Mouse (Mus musculus) cerebellum, adult 2 months (tissue): ENCODE measurements around the gene St3gal2. TPM values are rescaled to one million over a fixed set of nuclear protein-coding genes. Genes with fewer than 3 reads are reported as not detected.
"Not testable (repeated sequence)": the region's sequence is repeated elsewhere in the genome, so short reads cannot be mapped to it uniquely, and the experiment has no call there.

Experiments used
- DNase-seq, 2 experiments: peaks; one replicate each; pipeline ENCODE4 v3.0.0; 2021
- H3K27ac ChIP-seq: fragments of 200-500 bp; 2 replicates; pipeline ENCODE4 v1.5.1; 2012; ENCODE audit warnings: low read length, control low read depth, inconsistent platforms; ENCODE audit not compliant: insufficient read depth
- H3K27me3 ChIP-seq: fragments of 200-500 bp; 2 replicates; pipeline ENCODE4 v1.6.1; 2012; ENCODE audit warnings: inconsistent platforms, mild to moderate bottlenecking, low read length, moderate library complexity; ENCODE audit not compliant: control insufficient read depth, insufficient read depth
- H3K4me1 ChIP-seq: fragments of 200-500 bp; 2 replicates; pipeline ENCODE4 v1.6.1; 2011; ENCODE audit warnings: low read length; ENCODE audit not compliant: control insufficient read depth, insufficient read depth
- H3K4me3 ChIP-seq: fragments of 200-500 bp; replicated peaks from 2 replicates; pipeline ENCODE3; 2011; ENCODE audit warnings: mild to moderate bottlenecking, low read depth, low read length, control low read depth; ENCODE audit not compliant: insufficient read depth
- CTCF ChIP-seq: fragments of 200-500 bp; IDR thresholded peaks from 2 replicates; pipeline ENCODE4 v1.5.1; 2011; ENCODE audit warnings: low read depth, mild to moderate bottlenecking, control low read depth, low read length, moderate library complexity, borderline replicate concordance; ENCODE audit not compliant: insufficient read depth
- POLR2A ChIP-seq: fragments of 200-500 bp; IDR thresholded peaks from 2 replicates; pipeline ENCODE4 v1.6.1; 2011; ENCODE audit warnings: low read length, control low read depth, borderline replicate concordance; ENCODE audit not compliant: insufficient read depth
- WGBS: fragments of 180-500 bp; shearing (Covaris S2); methylation state at CpG from one replicate; pipeline ENCODE4 v1.1.7; 2018; 5-methylcytosine and 5-hydroxymethylcytosine counted together
- polyA plus RNA-seq: library from polyadenylated mRNA; depleted of rRNA; stranded (reverse); fragments of >200 nt; gene quantifications from 2 replicates; pipeline ENCODE4 v1.2.3, GENCODE M21; 2012

Gene St3gal2
- polyA plus RNA-seq, 1 experiment: 81.1 TPM

DNA sequence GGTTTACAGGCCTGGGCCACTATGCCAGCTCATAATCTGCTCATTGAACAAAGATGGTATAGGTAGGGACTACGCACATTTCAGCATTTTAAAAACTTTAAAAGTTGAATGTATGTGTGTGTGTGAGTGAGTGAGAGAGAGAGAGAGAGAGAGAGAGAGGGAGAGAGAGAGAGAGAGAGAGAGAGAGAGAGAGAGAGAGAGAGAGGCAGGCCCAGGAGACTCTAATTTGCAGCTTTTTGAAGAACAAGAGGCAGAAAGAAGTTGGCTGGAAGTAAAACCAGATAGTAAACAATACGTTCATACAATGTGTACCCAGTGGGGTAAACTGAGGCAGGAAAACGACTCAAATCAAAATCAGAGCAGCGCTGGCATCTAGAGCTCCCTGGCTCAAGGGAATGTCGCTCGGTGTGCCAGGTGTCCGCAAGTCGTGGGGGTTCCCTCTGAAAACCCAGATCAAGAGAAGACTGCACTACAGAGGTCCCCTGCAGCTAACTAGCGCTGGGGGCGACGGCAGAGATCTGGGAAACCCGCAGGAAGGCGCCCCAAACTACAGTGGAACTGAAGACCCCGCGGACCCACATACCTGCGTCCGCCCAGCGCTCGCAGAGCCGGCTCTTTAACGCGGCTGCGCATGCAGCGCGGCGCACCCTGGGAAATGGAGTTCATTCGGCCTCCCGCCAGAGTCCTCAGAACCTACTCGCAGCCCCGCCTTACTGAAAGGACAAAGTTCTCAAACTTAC, 17.7 kb upstream of the St3gal2 start, which contains the start of gene Fuk:
TSS of gene Fuk (minus strand) at position 650 of the 740 bp plus-strand sequence.
- H3K4me3 ChIP-seq: peak within 1 kb of the TSS; percentile 98
- 0 out of 2 replicates have a peak within 1 kb of the TSS, but pooled peaks have one; percentile 46 for H3K27ac ChIP-seq
- 3% methylated on average over 30 of the region's 30 CpGs for WGBS
- H3K27me3 ChIP-seq: no peaks in the 10 kb centered on the region
- TF ChIP-seq CTCF: no peak
- peak; percentile 81 for TF ChIP-seq POLR2A
- no peaks in the 10 kb centered on the region for H3K4me1 ChIP-seq
- DNase-seq: peak; percentile 85 to 89

- Histone ChIP-seq H3K4me1 (no peaks in the 10 kb centered on the region), H3K4me3 (peak overlapping the region; percentile 98), H3K27ac (no peak overlapping the region), H3K27me3 (no peaks in the 10 kb centered on the region)
- no peak for TF ChIP-seq POLR2A
- no peak for TF ChIP-seq CTCF
- DNase-seq: no peak
- WGBS: 55% methylated on average over 2 of the region's 2 CpGs
Measured at GRCm38 (mm10) chr8:110902579-110902965, 17.1 kb upstream of the St3gal2 start.

DNA sequence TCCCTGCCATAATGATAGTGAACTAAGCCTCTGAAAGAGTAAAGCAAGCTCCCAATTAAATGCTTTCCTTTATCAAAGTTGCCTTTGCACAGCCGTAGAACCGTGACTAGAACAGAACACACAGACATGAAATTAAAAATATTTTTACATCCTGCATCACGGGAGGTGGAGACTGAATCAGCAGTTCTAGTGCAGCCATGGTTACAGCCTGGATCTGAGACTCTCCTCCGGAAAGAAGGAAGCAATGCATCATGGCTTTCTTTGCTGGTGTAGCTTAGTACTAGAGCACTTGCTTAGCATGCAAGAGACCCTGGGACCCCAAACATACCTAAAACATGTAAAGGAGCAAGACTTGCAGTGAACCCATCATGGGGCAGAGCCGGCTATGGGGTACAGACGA, 14.3 kb upstream of the St3gal2 start:
- Histone ChIP-seq H3K4me3 (no peak overlapping the region), H3K4me1 (no peaks in the 10 kb centered on the region), H3K27me3 (no peaks in the 10 kb centered on the region), H3K27ac (no peak overlapping the region)
- DNase-seq: no peak
- WGBS: 86% methylated on average over 6 of the region's 6 CpGs
- TF ChIP-seq POLR2A (no peak), CTCF (no peak)

GRCm38 (mm10) chr8:110906682-110907081, 13.0 kb upstream of the St3gal2 start:
- H3K27ac ChIP-seq: no peak overlapping the region
- H3K4me3 ChIP-seq: no peak overlapping the region
- DNase-seq: no peak
- WGBS: 100% methylated on average over 1 of the region's 1 CpGs
- H3K4me1 ChIP-seq: no peaks in the 10 kb centered on the region
- TF ChIP-seq CTCF (no peak), POLR2A (no peak)
- no peaks in the 10 kb centered on the region for H3K27me3 ChIP-seq

GRCm38 (mm10) chr8:110909850-110910249, 9.9 kb upstream of the St3gal2 start:
- not testable (repeated sequence) for H3K27ac ChIP-seq, H3K4me1 ChIP-seq, H3K4me3 ChIP-seq, H3K27me3 ChIP-seq, DNase-seq

DNA sequence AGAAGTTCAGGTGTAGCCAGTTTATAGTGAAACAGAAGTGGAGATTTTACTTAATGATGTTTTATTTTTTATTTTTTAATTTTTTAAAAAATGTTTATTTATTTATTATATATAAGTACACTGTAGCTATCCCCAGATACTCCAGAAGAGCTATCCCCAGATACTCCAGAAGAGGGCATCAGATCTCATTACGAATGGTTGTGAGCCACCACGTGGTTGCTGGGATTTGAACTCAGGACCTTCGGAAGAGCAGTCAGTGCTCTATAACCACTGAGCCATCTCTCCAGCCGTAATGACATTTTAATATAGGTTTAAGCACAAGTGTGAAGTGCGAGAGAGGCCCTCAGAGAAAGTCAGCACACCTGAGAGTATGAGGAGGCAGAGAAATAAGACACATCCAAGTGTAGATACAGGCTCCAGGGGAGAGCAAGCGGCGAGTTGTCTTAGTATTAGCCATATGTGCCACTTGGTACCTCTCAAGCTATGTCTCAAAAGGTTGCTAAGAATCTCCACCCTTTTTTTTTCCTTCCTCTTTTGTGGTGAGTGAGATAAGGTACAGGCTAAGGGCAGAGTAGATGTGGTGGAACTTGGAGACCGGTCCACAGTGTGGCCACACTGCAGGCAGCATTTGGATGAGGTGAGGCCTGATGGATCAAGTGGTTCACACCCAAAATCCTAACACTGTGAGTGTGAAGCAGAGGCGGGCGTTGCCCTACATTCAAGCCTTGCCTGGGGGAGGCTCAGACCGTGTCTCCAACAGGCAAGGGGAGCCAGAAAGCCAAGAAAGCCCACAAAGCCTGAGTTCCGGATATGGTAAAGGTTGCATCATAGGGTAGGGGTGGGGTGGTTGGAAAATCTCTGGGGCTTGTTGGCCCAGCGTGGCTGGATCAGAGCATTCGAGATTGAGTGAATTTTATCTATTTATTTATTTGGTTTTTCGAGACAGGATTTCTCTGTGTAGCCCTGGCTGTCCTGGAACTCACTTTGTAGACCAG, 7.8 kb upstream of the St3gal2 start:
- TF ChIP-seq POLR2A: no peak
- TF ChIP-seq CTCF: no peak
- Histone ChIP-seq H3K27ac (no peak overlapping the region), H3K4me1 (no peaks in the 10 kb centered on the region), H3K27me3 (no peaks in the 10 kb centered on the region), H3K4me3 (no peak overlapping the region)
- 90% methylated on average over 15 of the region's 15 CpGs for WGBS
- no peak for DNase-seq

DNA sequence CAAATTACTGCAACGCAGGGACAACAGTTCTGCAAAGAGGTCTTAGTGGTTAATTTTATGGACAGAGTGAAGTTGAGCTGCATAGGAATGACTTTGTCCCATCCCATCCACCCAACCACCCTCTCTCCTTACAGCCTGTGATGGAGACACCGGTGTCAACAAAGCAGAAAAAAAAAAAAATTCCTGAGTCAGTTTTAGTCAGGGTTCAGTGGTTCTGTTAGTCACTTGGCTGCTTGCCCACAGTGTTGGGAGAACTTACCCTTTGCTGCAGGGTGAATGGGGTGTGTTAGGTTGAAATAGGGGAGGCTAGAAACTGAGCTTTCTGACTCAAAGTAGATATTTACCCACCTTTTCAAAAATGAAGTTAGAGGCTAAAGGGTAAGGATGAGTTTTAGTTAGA, 2.3 kb upstream of the St3gal2 start:
- TF ChIP-seq POLR2A: no peak
- TF ChIP-seq CTCF: no peak
- peak in 1 of 2 experiments; percentile 55 for DNase-seq
- no peak overlapping the region for H3K27ac ChIP-seq
- H3K4me3 ChIP-seq: no peak overlapping the region
- no peaks in the 10 kb centered on the region for H3K27me3 ChIP-seq
- peaks cover 7% of the 10 kb centered on the region; the same call in 1 of the 2 replicates for H3K4me1 ChIP-seq
- WGBS: 41% methylated on average over 2 of the region's 2 CpGs

DNA sequence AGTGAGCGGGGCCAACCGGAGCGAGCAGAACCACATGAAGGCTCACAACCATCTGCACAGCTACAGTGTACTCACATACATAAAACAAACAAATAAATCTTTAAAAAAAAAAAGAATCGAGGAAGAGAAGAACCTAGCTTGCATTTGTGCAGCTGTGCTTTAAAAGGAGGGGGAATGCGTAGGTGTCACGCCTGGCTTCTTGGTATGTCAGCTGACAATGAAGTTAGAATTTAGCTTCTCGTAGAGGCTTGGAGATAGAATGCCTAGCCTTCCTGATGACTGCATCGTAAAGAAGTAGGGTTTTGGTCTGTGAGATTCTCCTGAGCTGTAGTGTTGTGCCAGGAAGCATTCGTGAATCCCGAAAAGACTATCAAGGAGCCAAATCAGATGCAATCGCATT, 1.7 kb upstream of the St3gal2 start:
- TF ChIP-seq CTCF: no peak
- no peak for TF ChIP-seq POLR2A
- H3K4me1 ChIP-seq: peaks cover 7% of the 10 kb centered on the region; the same call in 1 of the 2 replicates
- H3K27me3 ChIP-seq: no peaks in the 10 kb centered on the region
- WGBS: 85% methylated on average over 11 of the region's 11 CpGs
- no peak overlapping the region for H3K27ac ChIP-seq
- H3K4me3 ChIP-seq: no peak overlapping the region
- no peak for DNase-seq
